Comparison of ENCODE assay signal across 21 mouse cellular contexts in the genomic region with DNA sequence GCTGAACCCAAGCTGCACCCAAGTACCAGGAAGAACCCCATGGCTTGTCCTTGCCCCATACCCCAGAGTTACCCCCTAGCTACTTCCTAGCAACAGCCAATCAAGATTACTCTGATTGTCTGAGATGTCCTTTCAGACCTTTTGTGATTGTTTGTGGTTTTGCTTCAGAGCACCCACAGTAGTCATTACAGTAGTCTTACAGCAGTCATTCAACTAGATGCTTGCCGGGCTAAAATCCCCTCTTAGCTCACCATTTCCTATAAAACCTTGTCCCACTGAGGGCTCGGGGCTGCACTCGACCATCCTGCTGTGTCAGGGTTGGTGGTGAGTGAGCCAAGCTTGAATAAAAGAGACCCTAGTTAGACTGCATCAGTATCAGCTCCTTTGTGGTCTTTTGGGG. TPM values are rescaled to one million over a fixed set of nuclear protein-coding genes. Genes with fewer than 3 reads are reported as not detected.
DNase-seq lines count a peak whose midpoint lies in the region; ATAC-seq and TF ChIP-seq lines count a peak whose summit lies in the region.
"Had no signal": no experiment of that assay in that cellular context is flagged by ENCODE, and none has a peak within 500 bp of the region (broad histone marks: within the 10 kb centered on the region; RNA-seq: fewer than 3 reads in every experiment).

No protein-coding gene starts in this region.

- TF ChIP-seq POLR2A in spleen, adult 2 months (IDR thresholded peaks at IDR 0.05; ENCODE audit: low read depth, low read length): no peak

- no peak for DNase-seq in spleen, adult 2 months (ENCODE audit: low read depth in 1 of 2, low spot score in 2 of 2)
- no peak for DNase-seq in spleen, adult 12 weeks (ENCODE audit: low spot score)
- peak; percentile 61 for DNase-seq in CD4-positive, CD25-positive, alpha-beta regulatory T cell, adult 2 months (ENCODE audit: low read depth, low spot score)
- DNase-seq in lung, postnatal 14 days: no peak
- no peak for DNase-seq in right cerebral cortex, postnatal 36 days (ENCODE audit: low spot score in 2 of 2)
- no peak for DNase-seq in frontal cortex, adult 2 months (ENCODE audit: extremely low spot score in 1 of 2, low spot score in 1 of 2)
- DNase-seq: adrenal gland, postnatal 10 days; adrenal gland, postnatal 36 days; cerebellum, adult 18-20 months; cerebellum, adult 9-10 months; cerebellum, postnatal 14 days; gastrocnemius, adult 2 months; gastrocnemius, postnatal 14 days; heart, adult 11 months had no signal

- no peaks in the 10 kb centered on the region for H3K4me1 ChIP-seq in spleen, adult 2 months (ENCODE audit: control insufficient read depth, insufficient read depth, insufficient read length)
- H3K4me1 ChIP-seq: forebrain, embryonic 10.5 days; forebrain, embryonic 13.5 days; hindbrain, embryonic 13.5 days had no signal

- peaks cover 21% of the 10 kb centered on the region for H3K36me3 ChIP-seq in spleen, adult 2 months (ENCODE audit: control insufficient read depth, insufficient read depth, low read length)

- ATAC-seq in activated CD4-positive, CD25-positive, alpha-beta regulatory T cell, adult 4 months: peak; percentile 90
- ATAC-seq: forebrain, embryonic 13.5 days; forebrain, embryonic 16.5 days; hindbrain, embryonic 16.5 days; intestine, postnatal 0 days had no signal

- TF ChIP-seq CTCF in spleen, adult 2 months (IDR thresholded peaks at IDR 0.05; ENCODE audit: extremely low read depth, insufficient read depth, insufficient read length, insufficient replicate concordance): no peak

- WGBS in spleen, adult 2 months: 75% methylated on average over 3 of the region's 3 CpGs

- H3K27me3 ChIP-seq in spleen, adult 2 months (ENCODE audit: control insufficient read depth, insufficient read depth, low read length): no peaks in the 10 kb centered on the region
- H3K27me3 ChIP-seq: forebrain, embryonic 13.5 days; hindbrain, embryonic 13.5 days had no signal

- no peak overlapping the region for H3K4me3 ChIP-seq in spleen, adult 2 months (ENCODE audit: extremely low read depth, insufficient read depth, insufficient read length)
- H3K4me3 ChIP-seq: forebrain, embryonic 10.5 days; forebrain, embryonic 13.5 days; gastrocnemius, adult 2 months; hindbrain, embryonic 13.5 days had no signal

- peak overlapping the region; percentile 54; the same call in 1 of the 2 replicates for H3K27ac ChIP-seq in spleen, adult 2 months (ENCODE audit: insufficient read depth, low read length)
- H3K27ac ChIP-seq: forebrain, embryonic 10.5 days; forebrain, embryonic 13.5 days; gastrocnemius, adult 2 months; hindbrain, embryonic 13.5 days had no signal

RNA-seq across cellular contexts. Expression of gene Med15, which starts 37.8 kb away (rescaled TPM):
- polyA plus RNA-seq in spleen, adult 2 months (2012; rRNA removed): 110 and 117 TPM in 2 replicates
- 10 to 100 TPM; 66.5 to 89.2 TPM for polyA plus RNA-seq in activated CD4-positive, CD25-positive, alpha-beta regulatory T cell, adult 4 months (2017; shearing (Covaris generic))
- 74.4 and 77.8 TPM in 2 replicates for polyA plus RNA-seq in frontal cortex, adult 2 months (2012; rRNA removed)

RNA-seq across cellular contexts. Expression of gene Ccdc74a, which starts 48.6 kb away (rescaled TPM):
- polyA plus RNA-seq in spleen, adult 2 months (2012; rRNA removed): 1.0 and 1.4 TPM in 2 replicates
- polyA plus RNA-seq in activated CD4-positive, CD25-positive, alpha-beta regulatory T cell, adult 4 months (2017; shearing (Covaris generic)): under 1 TPM in 1 of 2 experiments, not detected in 1; 0.75 TPM
- polyA plus RNA-seq in frontal cortex, adult 2 months (2012; rRNA removed): 31.7 and 43.2 TPM in 2 replicates

Comparison
In these comparisons a context has a peak if more than half of its experiments do, and no peak if none do; other contexts are left out.
1. RNA of gene Ccdc74a, which starts 48.6 kb away (polyA plus RNA-seq): 31.7 to 43.2 TPM in frontal cortex, adult 2 months; 1.0 to 1.4 TPM in spleen, adult 2 months and 0.75 TPM in activated CD4-positive, CD25-positive, alpha-beta regulatory T cell, adult 4 months; every median in the first group is over 10 times any median in the second.